Mouse (Mus musculus) G1E-ER4 (cell line): ENCODE measurements around the gene Gm27027. TPM values are rescaled to one million over a fixed set of nuclear protein-coding genes. Genes with fewer than 3 reads are reported as not detected.

Source experiments
- GATA1 ChIP-seq: IDR thresholded peaks from one replicate; pipeline ENCODE4 v1.8.0; 2012; ENCODE audit warnings: low read length, inconsistent platforms
- polyA plus RNA-seq: library from polyadenylated mRNA; stranded (reverse); fragments of >175 nt; gene quantifications from 2 replicates; pipeline ENCODE4 v1.2.3, GENCODE M21; 2012

Gm27027 gene
- polyA plus RNA-seq, 1 experiment = not detected

DNA sequence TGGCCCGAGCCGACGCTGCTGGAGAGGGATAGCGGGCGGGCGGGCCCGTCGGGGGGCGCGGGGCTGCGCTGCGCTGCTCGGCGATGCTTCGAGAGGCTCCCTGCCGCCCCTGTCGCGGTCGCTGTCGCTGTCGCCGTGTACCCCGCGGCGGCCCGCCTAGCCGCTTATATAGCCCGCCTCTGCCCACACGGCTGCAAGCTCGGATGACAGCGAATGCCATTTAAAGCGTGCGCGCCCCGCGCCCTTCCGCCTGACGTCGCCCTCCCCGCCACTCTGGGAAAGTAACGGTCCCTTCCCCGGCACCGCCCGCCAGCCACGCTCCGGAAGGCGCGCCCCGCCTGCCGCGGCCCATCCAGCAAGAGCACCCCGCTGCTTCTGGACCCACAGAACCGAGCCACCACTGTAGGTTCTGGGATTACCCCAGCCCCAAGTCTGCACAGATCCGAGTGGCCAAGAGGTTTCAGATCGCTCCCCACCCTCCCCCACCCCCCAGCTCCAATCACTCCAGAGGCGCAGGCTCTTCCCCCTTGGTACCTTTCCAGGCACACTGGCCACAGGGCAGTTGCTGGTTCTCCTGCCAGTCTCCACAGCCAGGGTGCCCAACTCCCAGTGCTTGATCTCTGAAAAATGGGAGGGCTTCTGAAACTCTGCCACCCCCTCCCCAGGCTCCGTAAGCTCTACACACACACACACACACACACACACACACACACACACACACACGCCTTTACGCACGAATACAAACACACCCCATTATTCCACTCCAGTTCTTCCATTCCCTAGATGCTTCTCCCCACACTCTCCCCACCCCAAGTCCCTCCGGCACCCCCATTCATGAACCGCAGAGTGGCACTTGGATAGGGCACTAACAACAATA lies 39.0 kb downstream of the Gm27027 start, which contains the start of gene Gm13889:
Gene Gm13889, minus strand, starts transcription at position 294 of the 877 bp plus-strand sequence.
- TF ChIP-seq GATA1 = no peak

DNA sequence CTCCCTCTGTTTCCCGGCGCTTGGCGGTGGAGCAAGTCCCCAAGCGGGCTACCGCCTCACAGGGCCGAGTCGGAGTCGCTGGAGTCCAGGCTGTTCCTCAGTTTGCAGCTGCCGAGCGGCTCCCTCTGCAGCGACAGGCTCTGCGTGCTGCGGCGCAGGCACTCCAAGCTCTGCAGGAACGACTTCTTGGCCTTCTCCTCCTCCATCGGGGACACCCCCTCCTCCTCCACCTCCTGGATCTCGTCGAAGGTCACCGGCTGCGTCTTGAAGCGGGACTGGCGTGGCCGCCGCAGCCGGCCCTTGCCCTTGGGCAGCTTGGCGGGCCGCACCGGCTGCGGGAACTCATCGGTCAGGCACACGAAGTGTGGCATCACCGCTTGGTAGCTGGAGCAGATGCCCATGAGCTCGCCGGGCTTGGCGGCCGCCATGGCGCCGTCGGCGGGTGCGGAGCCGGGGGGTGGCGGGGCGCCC lies 39.8 kb downstream of the Gm27027 start:
- TF ChIP-seq GATA1 = no peak

DNA sequence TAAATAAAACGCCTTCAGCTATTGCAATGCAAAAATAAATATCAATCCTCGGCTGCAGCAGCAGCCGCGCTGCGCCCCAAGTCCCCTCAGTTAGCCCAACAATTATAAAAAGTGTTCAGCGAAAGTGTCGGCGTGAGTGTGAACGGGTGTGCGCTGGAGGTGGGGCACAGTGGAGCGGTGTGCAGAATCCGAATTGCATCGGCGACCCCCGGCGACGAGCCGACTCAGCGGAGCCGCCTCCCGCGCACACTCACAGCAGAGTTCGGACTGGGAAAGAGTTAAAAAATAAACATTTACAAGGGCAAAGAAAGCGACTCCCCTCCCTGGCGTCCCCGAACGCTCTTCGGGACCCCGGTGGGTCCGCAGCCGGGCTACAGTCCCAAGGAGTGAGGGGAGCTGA lies 40.3 kb downstream of the Gm27027 start:
- TF ChIP-seq GATA1 = no peak

DNA sequence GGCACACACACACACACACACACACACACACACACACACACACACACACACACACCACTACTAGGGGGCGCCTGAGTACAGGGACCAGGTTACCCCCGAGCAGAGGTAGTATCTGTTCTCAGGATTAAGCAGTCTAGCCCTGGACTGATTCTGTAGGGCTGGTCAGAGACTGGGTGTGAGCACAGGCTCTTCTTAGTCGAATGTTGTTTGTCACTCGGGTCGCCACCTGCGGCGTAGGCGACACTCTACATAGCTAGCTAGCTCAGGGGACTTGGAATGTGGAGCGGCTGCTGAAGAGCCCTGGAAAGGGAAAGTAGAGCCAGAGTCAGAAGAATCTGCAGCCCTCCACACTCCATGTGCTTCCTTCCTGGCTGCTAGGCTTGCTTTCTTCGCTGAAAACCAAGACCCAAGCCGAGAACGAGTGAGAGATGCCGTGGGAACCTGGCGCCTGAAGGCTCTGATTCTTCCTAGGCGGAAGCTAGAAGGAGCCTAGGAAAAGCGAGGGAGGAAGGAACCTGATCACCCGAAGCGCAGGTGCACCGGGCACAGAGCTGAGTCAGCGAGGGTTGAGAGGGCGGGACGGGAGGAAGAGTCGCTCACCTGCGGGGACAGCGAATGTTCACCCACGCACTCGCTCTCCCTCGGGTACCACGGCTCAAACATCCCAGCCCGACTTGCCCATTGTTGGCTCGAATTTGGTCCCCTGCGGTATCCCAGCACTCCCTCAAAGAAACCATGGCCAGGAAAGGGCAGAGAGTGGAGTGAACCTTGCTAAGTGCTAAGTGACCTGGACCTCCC lies 41.2 kb downstream of the Gm27027 start:
- TF ChIP-seq GATA1 = no peak

DNA sequence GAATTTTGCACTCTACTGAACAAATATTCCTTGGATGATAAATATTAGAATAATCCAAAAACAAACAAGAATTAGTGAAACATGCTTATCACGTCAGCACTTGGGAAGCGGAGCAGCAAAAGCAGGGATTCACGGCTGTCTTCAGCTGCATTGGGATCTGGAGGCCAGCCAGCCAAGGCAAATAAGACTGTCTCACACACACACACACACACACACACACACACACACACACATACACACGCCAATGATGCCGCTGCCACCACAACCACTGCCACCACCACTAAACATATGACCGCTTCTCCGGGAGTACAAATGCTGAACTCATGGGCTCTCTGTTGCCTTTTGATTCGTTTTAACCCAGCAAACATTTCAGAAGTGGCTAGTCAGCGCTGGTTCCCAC lies 42.4 kb downstream of the Gm27027 start:
- no peak for TF ChIP-seq GATA1

DNA sequence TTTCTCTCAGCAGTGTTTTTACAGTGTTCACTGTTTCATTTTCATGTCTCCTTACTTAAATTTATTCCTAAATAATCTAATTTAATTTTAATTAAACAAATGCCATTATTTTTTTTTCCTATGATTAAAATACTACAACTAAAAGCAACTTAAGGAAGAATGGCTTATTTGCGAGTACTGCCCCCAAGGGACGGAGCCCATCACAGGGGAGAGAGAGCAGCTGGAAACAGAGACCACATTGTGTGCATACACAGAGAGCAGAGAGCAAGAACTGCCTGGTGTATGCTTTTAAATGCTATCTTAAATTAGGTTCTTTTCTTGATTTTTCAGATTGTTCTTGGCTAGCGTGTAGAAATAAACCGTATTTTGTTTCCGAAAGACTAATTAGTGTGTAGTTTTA lies 49.2 kb downstream of the Gm27027 start:
- TF ChIP-seq GATA1 = no peak

DNA sequence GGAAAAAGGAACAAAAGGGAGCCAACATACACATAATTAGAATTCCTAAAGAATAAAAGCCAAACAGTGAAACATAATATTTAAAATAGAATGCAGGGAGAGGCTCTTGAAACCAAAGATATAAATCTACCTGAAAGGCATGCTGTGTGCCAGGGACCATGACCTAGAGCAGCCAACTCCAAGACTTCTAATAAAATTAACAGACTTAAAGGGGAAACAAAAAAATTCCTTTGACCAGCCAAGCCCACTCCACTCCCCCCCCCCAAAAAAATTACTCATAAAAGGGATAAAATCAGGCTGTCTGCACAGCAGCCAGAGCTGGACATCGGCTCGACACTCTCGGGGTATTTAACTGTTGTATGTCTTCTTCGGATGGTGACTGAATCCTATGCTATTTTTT lies 51.3 kb downstream of the Gm27027 start:
- TF ChIP-seq GATA1 = no peak

DNA sequence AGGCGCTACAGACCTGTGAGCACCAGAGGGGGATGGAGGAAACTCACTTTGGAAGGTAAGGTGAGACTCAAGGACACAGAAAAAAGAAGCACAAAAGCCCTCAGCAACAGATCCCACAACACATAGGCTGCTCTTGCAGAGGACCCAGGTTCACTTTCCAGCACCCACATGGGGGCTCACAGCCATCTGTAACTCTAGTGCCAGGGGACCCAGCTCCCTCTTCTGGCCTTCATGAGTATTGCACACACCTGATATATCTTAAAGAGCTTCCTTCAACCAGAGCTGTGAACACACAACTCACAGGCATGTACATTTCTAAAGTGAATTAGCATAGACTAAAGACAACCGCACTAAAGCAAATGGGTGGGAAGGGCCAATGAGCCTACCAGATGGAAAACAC lies 52.1 kb downstream of the Gm27027 start:
- no peak for TF ChIP-seq GATA1

DNA sequence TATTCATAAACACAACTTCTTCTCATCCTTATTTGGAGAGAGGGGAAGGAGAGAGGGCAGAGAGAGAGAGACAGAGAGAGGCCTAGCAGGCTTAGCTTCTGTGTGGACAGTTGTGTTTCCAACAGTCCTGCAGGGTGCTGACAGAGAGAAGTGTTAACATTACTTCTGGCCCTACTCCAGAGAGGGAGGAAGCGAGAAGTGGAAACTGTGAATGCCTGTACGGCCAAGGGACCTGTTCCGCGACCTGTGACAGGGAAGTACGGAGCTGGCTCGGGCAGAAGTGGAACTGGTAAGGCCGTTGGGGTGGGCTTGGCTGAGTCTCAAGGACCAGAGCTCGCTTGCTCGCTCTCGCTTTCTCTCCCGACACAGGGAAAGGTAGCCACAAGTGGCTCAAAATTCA lies 54.5 kb downstream of the Gm27027 start:
- TF ChIP-seq GATA1 = no peak

DNA sequence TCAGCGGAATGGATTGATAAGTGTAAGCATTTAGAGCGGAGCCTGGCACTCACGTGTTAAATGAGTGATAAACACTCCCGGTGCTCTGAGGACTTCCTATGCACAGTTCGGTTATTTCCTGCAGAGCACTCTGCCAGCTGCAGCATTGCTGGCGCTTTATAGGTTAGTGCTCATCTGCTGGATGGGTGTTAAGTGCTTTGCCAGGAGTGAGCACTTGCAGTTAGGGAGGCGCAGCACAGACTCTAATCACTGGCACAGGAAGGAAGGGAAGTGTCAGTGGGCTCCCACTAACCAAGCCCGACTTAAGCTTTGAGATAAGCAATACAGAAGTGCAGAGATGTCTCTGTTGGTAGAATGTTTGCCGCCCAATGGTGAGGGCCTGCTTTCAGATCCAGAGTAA lies 57.6 kb downstream of the Gm27027 start:
- no peak for TF ChIP-seq GATA1

DNA sequence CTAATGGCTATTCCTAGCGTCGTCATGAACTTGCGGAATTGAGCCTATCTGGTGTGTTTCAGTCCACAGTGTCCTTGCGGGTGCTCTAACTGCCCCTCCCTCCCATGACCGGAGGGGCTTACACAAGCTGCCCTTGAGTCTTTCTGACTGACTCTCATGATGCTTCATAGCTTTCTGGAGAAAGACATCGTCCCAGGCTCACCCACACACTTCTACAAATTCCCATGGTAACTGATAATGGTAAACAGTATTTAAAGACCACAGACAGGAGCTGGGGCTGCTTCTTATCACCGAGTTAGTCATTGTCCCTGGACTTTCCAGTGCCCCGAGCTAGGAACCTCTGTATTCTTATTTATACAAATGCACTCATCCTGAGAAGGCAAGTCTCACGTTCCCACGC lies 67.3 kb downstream of the Gm27027 start:
- no peak for TF ChIP-seq GATA1

DNA sequence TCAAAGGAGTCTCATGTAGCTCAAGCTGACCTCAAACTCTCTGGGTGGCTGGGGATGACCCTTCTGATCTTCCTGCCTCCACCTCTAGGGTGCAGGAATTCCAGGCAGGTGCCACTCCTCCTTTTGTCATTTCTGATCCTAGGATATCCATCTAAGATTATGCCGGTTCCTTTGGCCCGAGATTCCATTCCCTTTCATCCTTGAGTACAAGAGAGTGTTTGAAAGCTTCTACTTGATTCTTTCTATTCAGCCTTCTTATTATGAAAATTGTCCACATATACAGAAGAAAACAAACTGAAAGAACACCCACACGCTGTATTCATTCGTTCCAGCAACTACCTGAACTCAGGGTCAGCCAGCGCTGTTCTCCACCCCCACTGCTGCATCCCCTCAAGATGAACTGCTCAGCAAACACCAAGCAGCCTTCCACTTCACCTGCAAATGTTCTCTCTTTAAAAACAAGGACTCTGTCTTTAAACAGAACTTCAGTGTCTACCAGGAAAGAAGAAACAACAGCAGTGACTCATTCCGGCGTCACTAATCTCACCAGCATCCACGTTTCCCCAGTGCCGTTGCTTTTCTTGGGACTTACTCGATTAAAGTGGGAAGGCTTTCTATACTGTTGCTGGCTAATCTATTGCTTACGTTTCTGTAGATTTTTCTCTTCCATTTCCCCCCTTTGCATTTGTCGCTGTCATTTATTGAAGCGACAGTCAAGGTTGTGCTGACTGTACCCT lies 68.3 kb downstream of the Gm27027 start:
- TF ChIP-seq GATA1 = no peak

DNA sequence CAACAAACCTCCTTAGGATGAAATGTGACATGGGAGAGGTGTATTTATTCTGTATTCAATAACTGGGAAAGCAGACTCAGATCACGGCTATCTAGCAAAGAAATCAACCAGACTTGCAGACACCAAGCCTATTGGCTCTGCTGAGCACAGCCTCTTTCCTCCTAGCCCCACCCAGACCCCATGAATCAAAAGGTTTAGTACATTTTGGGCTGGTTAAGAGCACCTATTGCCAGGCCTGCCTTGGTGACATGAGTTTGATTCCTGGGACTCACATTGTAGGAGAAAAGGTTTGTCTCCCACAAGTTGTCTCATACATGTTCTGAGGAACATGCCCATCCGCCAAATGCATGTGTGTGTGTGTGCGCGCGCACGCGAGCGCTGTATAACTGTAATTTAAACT lies 70.0 kb downstream of the Gm27027 start:
- TF ChIP-seq GATA1 = no peak

DNA sequence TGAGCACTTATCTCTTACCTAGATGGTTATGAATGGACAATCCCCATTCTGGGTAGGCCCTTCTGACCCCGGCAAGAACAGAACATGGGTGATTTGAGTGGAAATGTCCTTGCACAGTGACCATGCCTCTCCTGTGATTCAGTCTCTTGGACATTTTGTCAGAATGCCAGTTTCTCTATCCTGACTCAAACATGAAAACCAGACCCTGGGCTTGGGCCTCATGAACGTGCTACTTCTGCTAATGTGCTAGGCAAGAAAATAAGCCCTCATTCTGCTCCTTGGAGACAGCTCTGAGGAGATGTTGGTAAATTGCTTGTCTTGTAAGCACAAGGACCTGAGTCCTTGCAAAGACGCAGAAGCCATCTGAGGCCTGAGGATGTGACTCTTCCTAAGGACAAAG lies 77.1 kb downstream of the Gm27027 start:
- no peak for TF ChIP-seq GATA1

DNA sequence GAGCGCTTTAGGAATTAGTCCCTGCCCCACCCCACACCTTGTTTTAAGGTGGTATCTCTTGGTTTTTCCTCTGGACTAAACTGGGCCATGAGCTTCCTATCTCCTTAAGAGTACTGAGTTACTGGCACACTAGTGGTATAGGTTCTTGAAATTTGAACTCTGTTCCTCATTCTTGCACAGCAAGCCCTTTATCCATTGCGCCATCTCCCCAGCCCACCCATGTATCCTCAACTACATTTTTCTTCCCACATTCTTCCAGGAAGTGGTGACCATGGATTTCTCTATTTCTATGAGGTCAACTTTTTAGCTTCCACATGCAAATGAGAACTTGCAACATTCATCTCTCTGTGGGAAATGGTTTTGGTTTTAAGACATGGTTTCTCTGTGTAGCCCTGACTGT lies 82.6 kb downstream of the Gm27027 start:
- no peak for TF ChIP-seq GATA1

DNA sequence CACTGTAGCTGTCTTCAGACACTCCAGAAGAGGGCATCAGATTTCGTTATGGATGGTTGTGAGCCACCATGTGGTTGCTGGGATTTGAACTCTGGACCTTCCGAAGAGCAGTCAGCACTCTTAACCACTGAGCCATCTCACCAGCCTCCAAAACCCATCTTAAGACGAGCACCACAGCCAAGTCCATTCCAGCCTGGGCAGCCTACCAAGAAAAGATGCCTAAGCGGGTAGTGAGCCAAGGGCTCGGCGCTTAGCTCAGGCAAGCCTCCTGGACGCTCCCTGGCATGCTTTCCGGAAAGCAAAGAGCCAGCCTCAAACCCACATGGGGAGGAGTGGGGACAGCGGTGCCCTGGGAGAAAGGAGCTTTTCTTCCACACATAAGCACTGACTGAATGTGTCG lies 84.2 kb downstream of the Gm27027 start:
- TF ChIP-seq GATA1 = no peak
